Mouse (Mus musculus) hindbrain, embryonic 11.5 days (tissue): ENCODE results near the gene Ifi47. TPM values are rescaled to one million over a fixed set of nuclear protein-coding genes. Genes with fewer than 3 reads are reported as not detected.

ENCODE experiments used
- ATAC-seq: fragments of 200-750 bp; cut with Nextera tagmentation; 2 replicates; pipeline ENCODE4 v1.8.0; 2017; ENCODE audit warnings: mild to moderate bottlenecking, moderate TSS enrichment, moderate library complexity; ENCODE audit not compliant: low FRiP score
- DNase-seq: peaks from one replicate; pipeline ENCODE4 v3.0.0-alpha.2; 2015; ENCODE audit warnings: low spot score
- H3K27ac ChIP-seq: fragments of 300-500 bp; sonication (generic); 2 replicates; pipeline ENCODE4 v1.5.1; 2014; ENCODE audit warnings: mild to moderate bottlenecking, low read depth, low read length
- H3K27me3 ChIP-seq: fragments of 300-500 bp; sonication (generic); 2 replicates; pipeline ENCODE4 v1.6.1; 2014; ENCODE audit warnings: mild to moderate bottlenecking, low read length, moderate library complexity, mixed read lengths; ENCODE audit not compliant: control insufficient read depth, insufficient read depth
- H3K36me3 ChIP-seq: fragments of 300-500 bp; sonication (generic); 2 replicates; pipeline ENCODE4 v1.6.1; 2014; ENCODE audit warnings: mild to moderate bottlenecking, low read length, moderate library complexity, mixed read lengths; ENCODE audit not compliant: control insufficient read depth, insufficient read depth
- H3K4me1 ChIP-seq: fragments of 300-500 bp; sonication (generic); replicated peaks from 2 replicates; pipeline ENCODE4 v1.6.1; 2014; ENCODE audit warnings: low read length, mixed read lengths; ENCODE audit not compliant: control insufficient read depth, insufficient read depth
- H3K4me2 ChIP-seq: fragments of 300-500 bp; sonication (generic); replicated peaks from 2 replicates; pipeline ENCODE4 v1.6.1; 2014; ENCODE audit warnings: mild to moderate bottlenecking, low read depth, low read length
- H3K4me3 ChIP-seq: fragments of 300-500 bp; sonication (generic); 2 replicates; pipeline ENCODE4 v1.5.1; 2014; ENCODE audit warnings: low read depth, low read length
- H3K9ac ChIP-seq: fragments of 300-500 bp; sonication (generic); 2 replicates; pipeline ENCODE4 v1.6.1; 2014; ENCODE audit warnings: low read depth, low read length
- H3K9me3 ChIP-seq: fragments of 300-500 bp; sonication (generic); 2 replicates; pipeline ENCODE4 v1.6.1; 2016; ENCODE audit warnings: low read length; ENCODE audit not compliant: control insufficient read depth
- WGBS: fragments of 180-500 bp; shearing (Covaris S2); extraction: QIAGEN DNeasy Blood & Tissue Kit; methylation state at CpG from one replicate; pipeline ENCODE4 v1.1.7; 2014; 5-methylcytosine and 5-hydroxymethylcytosine counted together
- polyA plus RNA-seq: library from polyadenylated mRNA; unstranded; fragments of >200 nt; fragmentation: Nextera tagmentation; extraction: Ambion mirVana; gene quantifications from 2 replicates; pipeline ENCODE4 v1.2.1, GENCODE M21; 2014

The Ifi47 gene
- polyA plus RNA-seq, 1 experiment from 2014 or later: 0.20 TPM

DNA sequence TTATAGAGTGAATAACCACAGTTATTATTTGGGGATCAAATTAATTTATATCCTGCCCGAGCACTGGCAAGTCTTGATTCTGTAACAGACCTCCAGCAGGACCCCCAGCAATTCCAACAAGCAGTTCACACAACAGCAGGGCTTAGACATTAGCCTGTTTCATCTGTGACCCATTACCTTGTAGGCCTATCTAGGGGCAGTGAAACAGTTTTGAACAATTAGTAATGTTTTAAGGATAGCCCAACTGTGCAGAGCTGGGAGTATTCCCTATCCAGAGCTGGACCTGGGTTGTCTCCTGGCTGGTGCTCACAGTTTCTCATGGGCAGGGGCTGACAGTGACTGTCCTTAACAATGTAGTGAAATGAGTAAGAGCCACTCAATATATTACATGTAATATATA is 625 bp downstream of the Ifi47 start:
- no peaks in the 10 kb centered on the region for H3K36me3 ChIP-seq
- ATAC-seq (no peak), DNase-seq (no peak)
- WGBS: 86% methylated on average over 1 of the region's 1 CpGs
- H3K9me3 ChIP-seq: no peaks in the 10 kb centered on the region
- no peaks in the 10 kb centered on the region for H3K4me1 ChIP-seq
- H3K4me2 ChIP-seq: no peak overlapping the region
- no peak overlapping the region for H3K27ac ChIP-seq
- no peak overlapping the region for H3K4me3 ChIP-seq
- no peaks in the 10 kb centered on the region for H3K27me3 ChIP-seq
- H3K9ac ChIP-seq: no peak overlapping the region

DNA sequence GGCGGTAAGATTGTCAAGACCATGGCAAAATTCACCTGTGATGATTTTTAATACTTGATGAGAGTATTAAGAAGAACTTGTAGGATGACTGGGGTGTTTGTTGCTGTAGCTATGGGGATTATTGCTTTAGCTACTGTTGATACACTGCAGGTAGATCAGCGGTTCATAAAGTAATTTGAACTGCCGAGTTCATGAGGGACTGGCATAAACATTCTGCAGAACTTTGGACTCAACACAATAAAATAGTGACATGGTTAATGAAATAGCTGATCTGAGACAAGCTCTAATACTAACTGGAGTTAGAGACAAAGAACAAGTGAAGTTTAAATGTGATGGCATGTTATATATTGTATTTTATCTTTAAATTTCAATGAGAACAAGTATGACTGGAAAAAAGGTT is 2.3 kb downstream of the Ifi47 start:
- Histone ChIP-seq H3K9me3 (no peaks in the 10 kb centered on the region), H3K4me3 (no peak overlapping the region), H3K4me1 (no peaks in the 10 kb centered on the region), H3K27me3 (no peaks in the 10 kb centered on the region), H3K4me2 (no peak overlapping the region), H3K9ac (no peak overlapping the region), H3K27ac (no peak overlapping the region), H3K36me3 (no peaks in the 10 kb centered on the region)
- 92% methylated on average over 3 of the region's 3 CpGs for WGBS
- DNase-seq (no peak), ATAC-seq (no peak)

DNA sequence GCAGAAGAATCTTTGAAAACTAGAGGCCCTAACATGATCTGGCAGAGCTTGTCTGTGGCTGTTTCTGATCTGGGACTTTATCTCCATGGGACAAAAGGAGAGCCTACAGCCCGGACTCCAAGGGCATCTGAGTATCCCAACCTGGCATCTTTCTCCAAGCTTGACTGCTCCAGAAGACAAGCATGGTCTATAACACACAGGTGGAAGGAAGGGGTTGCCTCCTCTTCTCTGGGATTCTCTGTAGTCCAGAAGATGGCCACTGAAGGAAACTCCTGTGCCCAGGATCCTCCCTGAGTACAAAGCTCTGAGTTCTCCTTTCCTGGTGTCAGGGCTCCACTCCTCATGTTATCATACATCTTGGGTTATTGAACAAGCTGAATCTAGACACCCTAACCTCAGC is 4.2 kb downstream of the Ifi47 start:
- WGBS: 69% methylated on average over 1 of the region's 1 CpGs
- no peaks in the 10 kb centered on the region for H3K9me3 ChIP-seq
- no peaks in the 10 kb centered on the region for H3K36me3 ChIP-seq
- no peak overlapping the region for H3K4me3 ChIP-seq
- DNase-seq: no peak
- H3K27ac ChIP-seq: no peak overlapping the region
- no peaks in the 10 kb centered on the region for H3K4me1 ChIP-seq
- no peak overlapping the region for H3K9ac ChIP-seq
- H3K27me3 ChIP-seq: no peaks in the 10 kb centered on the region
- H3K4me2 ChIP-seq: no peak overlapping the region
- no peak for ATAC-seq

DNA sequence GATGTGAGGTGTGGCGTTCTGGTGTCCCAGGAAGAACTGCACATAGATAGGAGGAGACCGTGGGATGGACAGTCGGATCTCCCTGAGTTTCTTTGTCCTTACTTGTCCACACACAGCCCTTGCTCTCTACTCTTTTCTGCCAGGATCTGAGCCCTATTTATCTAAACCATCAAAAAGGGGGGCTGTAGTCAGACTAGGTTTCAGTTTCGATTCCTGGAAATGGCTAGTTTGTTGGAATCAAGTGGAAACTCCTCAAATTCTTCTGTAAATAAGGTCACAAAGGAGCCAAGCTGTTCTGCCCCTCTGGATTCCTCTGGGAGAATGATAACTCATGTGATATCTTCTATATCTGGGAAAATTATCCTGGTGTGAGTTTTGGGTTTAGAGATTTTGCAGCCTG is 5.0 kb downstream of the Ifi47 start:
- H3K36me3 ChIP-seq: no peaks in the 10 kb centered on the region
- no peaks in the 10 kb centered on the region for H3K27me3 ChIP-seq
- no peak overlapping the region for H3K27ac ChIP-seq
- H3K9ac ChIP-seq: no peak overlapping the region
- ATAC-seq (no peak), DNase-seq (no peak)
- no peaks in the 10 kb centered on the region for H3K9me3 ChIP-seq
- H3K4me1 ChIP-seq: no peaks in the 10 kb centered on the region
- WGBS: 77% methylated on average over 4 of the region's 4 CpGs
- H3K4me3 ChIP-seq: no peak overlapping the region
- no peak overlapping the region for H3K4me2 ChIP-seq

DNA sequence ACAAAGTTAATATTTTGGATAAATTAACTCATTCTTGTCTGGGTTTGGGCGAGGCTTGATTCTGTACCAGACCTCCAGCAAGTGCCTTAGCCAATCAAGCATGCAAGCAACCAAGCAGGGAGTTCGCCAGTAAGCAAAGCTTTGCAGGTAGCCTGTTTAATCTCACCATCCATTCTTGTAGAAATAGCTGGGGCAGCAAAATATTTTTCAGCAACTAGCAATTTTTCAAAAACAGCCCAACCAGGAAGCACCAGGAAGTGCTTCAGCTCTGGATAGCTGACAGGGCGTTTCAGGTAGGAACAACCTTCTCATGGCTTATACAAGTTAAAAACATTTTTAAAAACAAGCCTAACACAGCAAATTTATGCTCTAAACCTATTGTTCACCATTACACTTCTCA is 5.5 kb downstream of the Ifi47 start:
- no peaks in the 10 kb centered on the region for H3K9me3 ChIP-seq
- H3K27ac ChIP-seq: no peak overlapping the region
- ATAC-seq (no peak), DNase-seq (no peak)
- H3K4me1 ChIP-seq: no peaks in the 10 kb centered on the region
- WGBS: 79% methylated on average over 3 of the region's 3 CpGs
- H3K9ac ChIP-seq: no peak overlapping the region
- H3K4me3 ChIP-seq: no peak overlapping the region
- no peaks in the 10 kb centered on the region for H3K36me3 ChIP-seq
- no peaks in the 10 kb centered on the region for H3K27me3 ChIP-seq
- no peak overlapping the region for H3K4me2 ChIP-seq

DNA sequence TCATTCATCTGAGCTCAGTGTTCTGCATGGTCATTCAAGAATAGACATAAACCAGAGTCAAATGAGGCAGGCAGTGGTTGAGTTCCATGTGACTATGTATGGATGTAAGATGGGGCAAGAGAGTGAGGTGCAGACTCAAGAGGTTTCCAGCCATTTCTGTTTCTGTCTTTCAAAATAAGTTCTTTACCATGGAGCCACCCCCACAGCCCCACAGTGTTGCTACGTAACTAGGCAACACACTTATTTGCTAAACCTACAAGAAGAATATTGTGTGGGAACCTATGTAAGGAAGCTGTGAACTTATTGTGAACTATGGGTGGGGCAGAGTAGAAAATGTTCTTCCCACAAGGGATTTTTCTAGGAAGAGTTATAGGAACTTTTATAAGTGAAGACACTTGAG is 6.8 kb downstream of the Ifi47 start:
- H3K27me3 ChIP-seq: no peaks in the 10 kb centered on the region
- no peak overlapping the region for H3K4me2 ChIP-seq
- H3K4me3 ChIP-seq: no peak overlapping the region
- H3K9ac ChIP-seq: no peak overlapping the region
- no peak for ATAC-seq
- DNase-seq: no peak
- H3K27ac ChIP-seq: no peak overlapping the region
- H3K4me1 ChIP-seq: no peaks in the 10 kb centered on the region
- 91% methylated on average over 1 of the region's 1 CpGs for WGBS
- H3K9me3 ChIP-seq: no peaks in the 10 kb centered on the region
- H3K36me3 ChIP-seq: no peaks in the 10 kb centered on the region

DNA sequence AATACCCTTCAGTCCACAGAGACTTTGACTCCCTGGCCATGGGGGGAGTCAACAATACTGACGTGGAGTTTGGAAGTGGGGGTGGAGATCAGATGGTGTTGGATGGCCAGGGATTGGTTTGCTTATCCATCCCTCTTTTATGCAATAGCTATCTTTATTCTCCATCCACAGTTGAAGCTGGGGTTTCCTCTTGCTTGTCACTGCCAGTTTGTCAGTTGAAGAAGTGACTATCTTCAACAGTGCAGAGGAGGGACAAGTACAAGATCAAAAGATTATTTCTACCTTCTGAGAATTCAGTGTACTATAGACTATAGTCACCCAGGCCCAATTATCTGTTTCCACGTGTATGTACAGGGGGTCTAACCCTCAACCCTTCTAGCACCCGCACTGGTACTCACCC is 7.4 kb downstream of the Ifi47 start:
- ATAC-seq: no peak
- no peaks in the 10 kb centered on the region for H3K9me3 ChIP-seq
- H3K27ac ChIP-seq: no peak overlapping the region
- H3K4me3 ChIP-seq: no peak overlapping the region
- WGBS: 81% methylated on average over 3 of the region's 3 CpGs
- no peak for DNase-seq
- no peaks in the 10 kb centered on the region for H3K27me3 ChIP-seq
- H3K9ac ChIP-seq: no peak overlapping the region
- H3K36me3 ChIP-seq: no peaks in the 10 kb centered on the region
- no peak overlapping the region for H3K4me2 ChIP-seq
- no peaks in the 10 kb centered on the region for H3K4me1 ChIP-seq

DNA sequence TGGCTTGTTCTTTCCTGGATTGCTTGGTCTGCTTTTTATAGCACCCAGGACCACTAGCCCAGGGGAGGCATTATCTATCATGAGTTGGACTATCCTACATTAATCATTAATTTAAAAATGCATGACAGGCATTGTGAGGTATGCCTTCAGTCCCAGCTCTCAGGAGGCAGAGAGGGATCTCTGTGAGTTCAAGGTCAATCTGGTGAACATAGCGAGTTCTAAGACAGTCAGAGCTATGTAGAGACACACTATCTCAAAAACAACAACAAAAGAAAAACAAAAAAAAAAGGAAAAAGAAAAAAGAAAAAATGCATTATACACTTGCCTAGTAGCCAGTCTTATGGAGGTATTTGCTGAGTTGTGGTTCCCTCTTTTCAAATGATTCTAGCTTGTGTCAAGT is 8.0 kb downstream of the Ifi47 start:
- WGBS: 83% methylated on average over 1 of the region's 1 CpGs
- no peak overlapping the region for H3K4me3 ChIP-seq
- no peak overlapping the region for H3K4me2 ChIP-seq
- no peaks in the 10 kb centered on the region for H3K9me3 ChIP-seq
- no peak overlapping the region for H3K9ac ChIP-seq
- no peak overlapping the region for H3K27ac ChIP-seq
- H3K36me3 ChIP-seq: no peaks in the 10 kb centered on the region
- DNase-seq: no peak
- ATAC-seq: no peak
- no peaks in the 10 kb centered on the region for H3K27me3 ChIP-seq
- H3K4me1 ChIP-seq: no peaks in the 10 kb centered on the region

DNA sequence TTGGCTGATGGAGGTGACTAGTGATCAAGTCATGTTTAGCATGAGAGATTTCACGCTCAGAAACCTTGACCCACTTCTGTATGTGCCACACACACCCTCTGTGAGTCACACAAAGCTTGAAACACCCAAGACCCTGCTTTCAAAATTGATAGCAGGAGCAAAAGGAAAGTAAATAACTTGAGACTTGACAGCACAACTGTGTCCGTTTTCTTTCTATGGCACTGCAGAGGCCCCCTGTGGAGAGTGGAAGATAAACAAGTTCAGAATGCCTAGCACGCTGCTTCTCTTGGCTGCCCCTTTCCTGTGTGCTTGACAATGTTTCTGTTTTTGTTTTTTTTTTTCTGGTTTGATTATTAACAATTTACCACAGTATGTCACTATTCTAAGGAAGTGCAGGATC is 8.5 kb downstream of the Ifi47 start:
- no peak for ATAC-seq
- H3K4me2 ChIP-seq: no peak overlapping the region
- no peak for DNase-seq
- WGBS: 36% methylated on average over 3 of the region's 3 CpGs
- no peak overlapping the region for H3K9ac ChIP-seq
- no peaks in the 10 kb centered on the region for H3K36me3 ChIP-seq
- H3K9me3 ChIP-seq: no peaks in the 10 kb centered on the region
- H3K4me1 ChIP-seq: no peaks in the 10 kb centered on the region
- no peak overlapping the region for H3K27ac ChIP-seq
- H3K4me3 ChIP-seq: no peak overlapping the region
- H3K27me3 ChIP-seq: no peaks in the 10 kb centered on the region
